Mouse (Mus musculus) ovary, postnatal 10 days (tissue): Measurements from ENCODE around the gene Prkd2.

ENCODE experiments used
- DNase-seq: peaks from one replicate; pipeline ENCODE4 v3.0.0; 2022; ENCODE audit warnings: low spot score

Prkd2 gene

GRCm38 (mm10) chr7:16842645-16843063, at the start of gene Prkd2:
Prkd2 (plus strand) TSS chr7:16842902.
- peak; percentile 93 for DNase-seq

GRCm38 (mm10) chr7:16793010-16793725, 49.5 kb upstream of the Prkd2 start:
- no peak for DNase-seq

GRCm38 (mm10) chr7:16794886-16795285, 47.8 kb upstream of the Prkd2 start:
- DNase-seq: no peak

GRCm38 (mm10) chr7:16804409-16805028, 38.2 kb upstream of the Prkd2 start:
- DNase-seq: no peak

GRCm38 (mm10) chr7:16807936-16808335, 34.8 kb upstream of the Prkd2 start:
- DNase-seq: no peak

- DNase-seq: no peak
These were observed 34.1 kb upstream of the Prkd2 start for GRCm38 (mm10) chr7:16808647-16809046.

- peak; percentile 43 for DNase-seq
These were observed 33.0 kb upstream of the Prkd2 start for GRCm38 (mm10) chr7:16809739-16810138.

- DNase-seq: no peak
These were observed 32.2 kb upstream of the Prkd2 start for GRCm38 (mm10) chr7:16810399-16810919.

- no peak for DNase-seq
These were observed 31.6 kb upstream of the Prkd2 start for GRCm38 (mm10) chr7:16810920-16811648.

GRCm38 (mm10) chr7:16811649-16812070, 31.0 kb upstream of the Prkd2 start:
- no peak for DNase-seq

- no peak for DNase-seq
These were observed 30.2 kb upstream of the Prkd2 start for GRCm38 (mm10) chr7:16812505-16812904.

GRCm38 (mm10) chr7:16815351-16815941, 27.3 kb upstream of the Prkd2 start, which contains the start of gene Strn4:
Strn4 (plus strand) TSS chr7:16815889.
- DNase-seq: no peak

GRCm38 (mm10) chr7:16816078-16816474, 26.6 kb upstream of the Prkd2 start:
- peak; percentile 47 for DNase-seq

GRCm38 (mm10) chr7:16816475-16817122, 26.1 kb upstream of the Prkd2 start, which contains the start of gene Fkrp:
Fkrp (minus strand) TSS chr7:16816732.
- DNase-seq: peak; percentile 52

- DNase-seq: no peak
These were observed 25.0 kb upstream of the Prkd2 start for GRCm38 (mm10) chr7:16817693-16818092.

- DNase-seq: no peak
These were observed 22.9 kb upstream of the Prkd2 start for GRCm38 (mm10) chr7:16819794-16820193.

- DNase-seq: no peak
These were observed 22.4 kb upstream of the Prkd2 start for GRCm38 (mm10) chr7:16820271-16820763.

- no peak for DNase-seq
These were observed 21.6 kb upstream of the Prkd2 start for GRCm38 (mm10) chr7:16821091-16821490.

GRCm38 (mm10) chr7:16821669-16822101, 21.0 kb upstream of the Prkd2 start:
- no peak for DNase-seq

GRCm38 (mm10) chr7:16823734-16824133, 19.0 kb upstream of the Prkd2 start:
- no peak for DNase-seq

GRCm38 (mm10) chr7:16825785-16826184, 16.9 kb upstream of the Prkd2 start:
- DNase-seq: no peak
